Mouse (Mus musculus): ENCODE measurements around the gene Fkbp7. TPM values are rescaled to one million over a fixed set of nuclear protein-coding genes. Genes with fewer than 3 reads are reported as not detected.

Gene Fkbp7
- 3.9 and 4.6 TPM in 2 replicates for polyA plus RNA-seq (2012; rRNA removed)

GRCm38 (mm10) chr2:76672966-76673392, at the start of gene Fkbp7:
Gene Fkbp7, minus strand, starts transcription at chr2:76673116.

GRCm38 (mm10) chr2:76674725-76675427, 2.0 kb upstream of the Fkbp7 start, which contains the start of gene Plekha3:
Gene Plekha3, plus strand, starts transcription at chr2:76675281.

GRCm38 (mm10) chr2:76647883-76648570, 24.9 kb downstream of the Fkbp7 start, which contains the start of the genes Prkra and Pjvk:
Gene Prkra, minus strand, starts transcription at chr2:76648015.
Gene Pjvk, plus strand, starts transcription at chr2:76648476.

Other genes with a start within 250 kb of the Fkbp7 start
- 8.7 and 10.1 TPM in 2 replicates for gene Prkra, start 25.1 kb downstream of the Fkbp7 start, polyA plus RNA-seq (2012; rRNA removed)
- gene Pjvk, start 24.6 kb downstream of the Fkbp7 start, polyA plus RNA-seq (2012; rRNA removed), result 0.05 TPM in 2 replicates
- gene Plekha3, start 2.2 kb upstream of the Fkbp7 start, polyA plus RNA-seq (2012; rRNA removed), result 5.3 TPM in 2 replicates